Comparison of ENCODE assay signal across 8 mouse cellular contexts in the genomic region with DNA sequence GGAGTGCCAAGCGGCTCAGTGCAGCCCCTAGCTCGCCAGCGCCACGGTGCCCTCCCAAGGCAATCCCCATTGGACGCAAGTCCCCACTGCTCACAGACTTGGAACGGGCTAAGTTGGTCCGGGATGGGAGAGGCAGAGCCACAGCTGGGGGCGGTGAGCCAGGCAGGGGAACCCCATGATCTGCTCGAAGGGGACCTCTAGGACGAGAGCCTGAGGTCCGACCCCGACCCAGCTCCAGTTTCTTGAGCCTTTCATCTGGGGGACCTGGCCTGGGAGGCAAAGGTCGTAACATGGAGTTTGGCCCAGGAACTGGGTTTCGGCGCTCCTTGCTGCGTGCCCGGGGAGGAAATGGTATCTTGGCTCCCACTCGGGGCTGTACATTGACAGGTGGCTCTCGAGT. TPM values are rescaled to one million over a fixed set of nuclear protein-coding genes. Genes with fewer than 3 reads are reported as not detected.
DNase-seq lines count a peak whose midpoint lies in the region; ATAC-seq lines count a peak whose summit lies in the region.

No protein-coding gene starts in this region.

- H3K4me1 ChIP-seq in midbrain, embryonic 11.5 days (ENCODE audit: control insufficient read depth, insufficient read depth, low read length) = peaks cover 14% of the 10 kb centered on the region

- H3K9ac ChIP-seq in midbrain, embryonic 11.5 days (ENCODE audit: low read length) = no peak overlapping the region; the same call in 1 of the 2 replicates

- DNase-seq in cerebellum, adult 9-10 months = peak; percentile 59
- peak; percentile 42 to 56 for DNase-seq in right cerebral cortex, postnatal 10 days (ENCODE audit: low spot score in 2 of 2)
- DNase-seq in right cerebral cortex, postnatal 4 days = no peak
- no peak for DNase-seq in midbrain, embryonic 11.5 days (ENCODE audit: low spot score, missing footprints)
- DNase-seq in spleen, postnatal 10 days (ENCODE audit: low spot score in 2 of 2) = no peak
- no peak for DNase-seq in retina, embryonic 14.5 days (ENCODE audit: low spot score)
- DNase-seq in thymus, postnatal 25 days = no peak

- no peaks in the 10 kb centered on the region for H3K9me3 ChIP-seq in midbrain, embryonic 11.5 days (ENCODE audit: control insufficient read depth, low read length)

- no peak overlapping the region for H3K4me3 ChIP-seq in midbrain, embryonic 11.5 days (ENCODE audit: low read depth, low read length)

- H3K36me3 ChIP-seq in midbrain, embryonic 11.5 days (ENCODE audit: control insufficient read depth, insufficient read depth, low read length) = peaks cover 14% of the 10 kb centered on the region

- no peak overlapping the region for H3K27ac ChIP-seq in midbrain, embryonic 11.5 days (ENCODE audit: low read depth, low read length)

- 84% methylated on average over 19 of the region's 19 CpGs for WGBS in midbrain, embryonic 11.5 days

- H3K27me3 ChIP-seq in midbrain, embryonic 11.5 days (ENCODE audit: control insufficient read depth, insufficient read depth, low read length) = no peaks in the 10 kb centered on the region

- peak overlapping the region; percentile 1; the same call in 1 of the 2 replicates for H3K4me2 ChIP-seq in midbrain, embryonic 11.5 days

- no peak for ATAC-seq in cerebellum, adult (ENCODE audit: insufficient number of reproducible peaks, low FRiP score, low TSS enrichment)
- ATAC-seq in midbrain, embryonic 11.5 days (ENCODE audit: low FRiP score) = no peak

RNA-seq across cellular contexts. Expression of gene Usp21, which starts 1.3 kb away (rescaled TPM):
- 84.7 and 88.6 TPM in 2 replicates for polyA plus RNA-seq in midbrain, embryonic 11.5 days (2014; fragmentation: Nextera tagmentation; extraction: Ambion mirVana)

RNA-seq across cellular contexts. Expression of gene Ppox, which starts 5.5 kb away (rescaled TPM):
- polyA plus RNA-seq in midbrain, embryonic 11.5 days (2014; fragmentation: Nextera tagmentation; extraction: Ambion mirVana) = 54.1 and 56.3 TPM in 2 replicates

RNA-seq across cellular contexts. Expression of gene Ufc1, which starts 8.3 kb away (rescaled TPM):
- 115 and 117 TPM in 2 replicates for polyA plus RNA-seq in midbrain, embryonic 11.5 days (2014; fragmentation: Nextera tagmentation; extraction: Ambion mirVana)

RNA-seq across cellular contexts. Expression of gene B4galt3, which starts 16.4 kb away (rescaled TPM):
- polyA plus RNA-seq in midbrain, embryonic 11.5 days (2014; fragmentation: Nextera tagmentation; extraction: Ambion mirVana) = 49.5 and 58.4 TPM in 2 replicates

RNA-seq across cellular contexts. Expression of gene Ndufs2, which starts 35.3 kb away (rescaled TPM):
- 232 and 274 TPM in 2 replicates for polyA plus RNA-seq in midbrain, embryonic 11.5 days (2014; fragmentation: Nextera tagmentation; extraction: Ambion mirVana)

Comparison
In these comparisons a context has a peak if more than half of its experiments do, and no peak if none do; other contexts are left out.
1. DNase-seq: peak in cerebellum, adult 9-10 months (single experiment) and right cerebral cortex, postnatal 10 days (2 of 2); none in right cerebral cortex, postnatal 4 days (single experiment), midbrain, embryonic 11.5 days (single experiment), spleen, postnatal 10 days (0 of 2), retina, embryonic 14.5 days (single experiment) and thymus, postnatal 25 days (single experiment).